23 mouse cellular contexts compared by ENCODE assay signal in the genomic region with DNA sequence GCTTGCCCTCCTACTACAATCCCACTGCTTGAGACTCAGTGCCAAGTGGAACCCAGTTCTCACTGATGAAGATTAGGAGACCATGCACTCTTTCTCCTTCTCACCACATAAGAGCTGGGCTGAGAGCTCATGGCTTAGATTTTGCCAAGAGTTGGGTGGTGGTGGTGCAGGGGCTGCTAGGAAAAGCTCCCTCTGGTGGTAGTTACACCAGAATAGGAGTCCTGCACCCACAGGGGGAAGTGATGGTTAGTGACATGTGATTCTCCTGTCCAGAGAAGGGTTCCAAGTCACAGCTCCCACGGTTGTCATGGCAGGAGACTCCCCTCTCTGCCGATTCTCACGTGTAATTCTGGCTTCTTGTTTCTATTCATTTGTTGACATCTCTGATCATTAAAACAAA. TPM values are rescaled to one million over a fixed set of nuclear protein-coding genes. Genes with fewer than 3 reads are reported as not detected.
DNase-seq lines count a peak whose midpoint lies in the region; TF ChIP-seq lines count a peak whose summit lies in the region.
"Had no signal": no experiment of that assay in that cellular context is flagged by ENCODE, and none has a peak within 500 bp of the region (broad histone marks: within the 10 kb centered on the region; RNA-seq: fewer than 3 reads in every experiment).

No protein-coding gene starts in this region.

- WGBS in heart, adult 2 months: 66% methylated on average over 3 of the region's 3 CpGs

- H3K4me3 ChIP-seq in heart, adult 2 months: no peak overlapping the region
- no peak overlapping the region for H3K4me3 ChIP-seq in left cerebral cortex, adult 2 months
- no peak overlapping the region for H3K4me3 ChIP-seq in ES-E14 (ENCODE audit: insufficient read depth in 1 of 2, low read depth in 1 of 2, low read length in 2 of 2, poor library complexity in 1 of 2, severe bottlenecking in 1 of 2)
- H3K4me3 ChIP-seq: forebrain, embryonic 15.5 days; heart, embryonic 12.5 days; hindbrain, embryonic 15.5 days had no signal

- peak; percentile 32 for TF ChIP-seq CTCF in heart, adult 2 months (IDR thresholded peaks at IDR 0.05)
- peak; percentile 30 for TF ChIP-seq CTCF in left cerebral cortex, adult 2 months (IDR thresholded peaks at IDR 0.05)

- no peaks in the 10 kb centered on the region for H3K36me3 ChIP-seq in heart, adult 2 months (ENCODE audit: control insufficient read depth, insufficient read depth, low read length)
- no peaks in the 10 kb centered on the region for H3K36me3 ChIP-seq in ES-E14 (ENCODE audit: control insufficient read depth, insufficient read depth, low read length, poor library complexity, severe bottlenecking)
- H3K36me3 ChIP-seq: forebrain, embryonic 15.5 days; heart, embryonic 12.5 days; hindbrain, embryonic 15.5 days had no signal

- H3K4me1 ChIP-seq in heart, adult 2 months (ENCODE audit: control insufficient read depth, insufficient read depth, low read length): no peaks in the 10 kb centered on the region
- H3K4me1 ChIP-seq in ES-E14 (ENCODE audit: control insufficient read depth in 2 of 2, insufficient read depth in 2 of 2, low read length in 2 of 2, poor library complexity in 1 of 2): no peaks in the 10 kb centered on the region
- H3K4me1 ChIP-seq: heart, embryonic 12.5 days had no signal

- H3K79me2 ChIP-seq in heart, adult 2 months (replicated peaks; ENCODE audit: control insufficient read depth, insufficient read depth, low read length): no peaks in the 10 kb centered on the region

- no peak overlapping the region for H3K9ac ChIP-seq in heart, adult 2 months (ENCODE audit: low read depth, low read length)
- H3K9ac ChIP-seq in ES-E14 (ENCODE audit: insufficient read depth, low read depth, low read length, poor library complexity, severe bottlenecking): no peak overlapping the region
- H3K9ac ChIP-seq: forebrain, embryonic 15.5 days; heart, embryonic 12.5 days; hindbrain, embryonic 15.5 days had no signal

- no peak for TF ChIP-seq POLR2A in heart, adult 2 months (IDR thresholded peaks at IDR 0.05; ENCODE audit: insufficient read depth, low read depth, low read length)

- DNase-seq in heart, adult 2 months: no peak
- no peak for DNase-seq in heart, adult 9 months (ENCODE audit: low spot score in 2 of 2)
- DNase-seq in left cerebral cortex, adult 2 months (ENCODE audit: extremely low spot score in 1 of 2, low spot score in 2 of 2): no peak
- DNase-seq in left cerebral cortex, postnatal 14 days (ENCODE audit: low spot score in 2 of 2): no peak
- peak; percentile 10 for DNase-seq in 416B (ENCODE audit: low read depth)
- DNase-seq in ES-E14 (ENCODE audit: low read depth, low spot score): peak; percentile 35
- no peak for DNase-seq in right cerebral cortex, adult 18-20 months
- DNase-seq in thymus, adult 18-20 months: no peak
- DNase-seq: adrenal gland, postnatal 14 days; embryo, embryonic 11 days; heart, postnatal 36 days; kidney, adult 11 months; kidney, postnatal 14 days; layer of hippocampus, adult 9-11 months; lung, postnatal 4 days; retina, postnatal 1 day; right cerebral cortex, postnatal 4 days had no signal

- H3K27me3 ChIP-seq in heart, adult 2 months (ENCODE audit: control insufficient read depth, insufficient read depth, low read length): peaks cover 2% of the 10 kb centered on the region; the same call in 1 of the 2 replicates
- H3K27me3 ChIP-seq: forebrain, embryonic 15.5 days; hindbrain, embryonic 15.5 days had no signal

- H3K9me3 ChIP-seq in ES-E14 (ENCODE audit: control insufficient read depth, insufficient read depth, low read depth, low read length): no peaks in the 10 kb centered on the region
- H3K9me3 ChIP-seq: forebrain, embryonic 15.5 days; hindbrain, embryonic 15.5 days had no signal

- TF ChIP-seq EP300 in heart, adult 2 months (IDR thresholded peaks at IDR 0.05; ENCODE audit: insufficient read depth, low read depth, low read length): no peak

- intact Hi-C loops in heart, adult 2 months (cut with DNase I): no loop called here
- intact Hi-C loops in left cerebral cortex, adult 2 months (cut with DNase I): no loop called here
- intact Hi-C loops in left cerebral cortex, postnatal 14 days (cut with DNase I): no loop called here

- in situ Hi-C loops in ES-E14 (cut with MboI; ENCODE audit: low sequenced_read_pairs in 2 of 2, unreplicated experiment in 2 of 2): no loop called here

- no peak overlapping the region for H3K27ac ChIP-seq in heart, adult 2 months
- H3K27ac ChIP-seq in left cerebral cortex, adult 2 months: no peak overlapping the region
- no peak overlapping the region for H3K27ac ChIP-seq in ES-E14 (ENCODE audit: insufficient read depth, low read depth, low read length, poor library complexity, severe bottlenecking)
- H3K27ac ChIP-seq: forebrain, embryonic 15.5 days; hindbrain, embryonic 15.5 days had no signal

TF ChIP-seq in ES-E14, 5 proteins besides CTCF, POLR2A, EP300 and RAD21:
- 0 out of 2 replicates have a peak, but pooled peaks have one; percentile 21 for TF ChIP-seq ZC3H11A (IDR thresholded peaks at IDR 0.05; ENCODE audit: borderline replicate concordance, low read depth, low read length)
- TF ChIP-seq HCFC1 (IDR thresholded peaks at IDR 0.05; ENCODE audit: borderline replicate concordance, insufficient read depth, low read length): no peak
TF ChIP-seq in ES-E14: peak in this region for 1.

RNA-seq across cellular contexts. Expression of gene Sertm1, which starts 4.7 kb away (rescaled TPM):
- total RNA-seq in heart, adult 2 months (2021): under 1 TPM; 0.20 to 0.26 TPM
- polyA plus RNA-seq in heart, adult 2 months (2012; rRNA removed): 0.12 and 0.20 TPM in 2 replicates
- total RNA-seq in left cerebral cortex, adult 2 months (2021): 10 to 100 TPM; 29.1 to 33.0 TPM
- 10 to 100 TPM; 29.0 to 39.8 TPM for total RNA-seq in left cerebral cortex, postnatal 14 days (2021)
- 0.31 and 0.53 TPM in 2 replicates for total RNA-seq in ES-E14 (2012; rRNA removed)
- total RNA-seq: adrenal gland, postnatal 14 days had no signal
- polyA plus RNA-seq: activated CD4-positive, CD25-positive, alpha-beta regulatory T cell, adult 4 months; C2C12; gonadal fat pad, adult 2 months had no signal

Comparison
In these comparisons a context has a peak if more than half of its experiments do, and no peak if none do; other contexts are left out.
1. DNase-seq: peak in 416B (single experiment) and ES-E14 (single experiment); none in heart, adult 2 months (0 of 2), heart, adult 9 months (0 of 2), left cerebral cortex, adult 2 months (0 of 2), left cerebral cortex, postnatal 14 days (0 of 2), right cerebral cortex, adult 18-20 months (single experiment) and thymus, adult 18-20 months (0 of 2).
2. RNA of gene Sertm1, which starts 4.7 kb away (total RNA-seq): 29.0 to 39.8 TPM in left cerebral cortex, postnatal 14 days and 29.1 to 33.0 TPM in left cerebral cortex, adult 2 months; 0.31 to 0.53 TPM in ES-E14 and 0.20 to 0.26 TPM in heart, adult 2 months; every median in the first group is over 10 times any median in the second.